Mouse (Mus musculus): ENCODE results near the gene Lrrc58. TPM values are rescaled to one million over a fixed set of nuclear protein-coding genes. Genes with fewer than 3 reads are reported as not detected.

Gene Lrrc58
- polyA plus RNA-seq, 1 experiment: 10.3 TPM

GRCm38 (mm10) chr16:37860213-37860612 lies 8.0 kb upstream of the Lrrc58 start:
- no peak overlapping the region for H3ac ChIP-seq (ENCODE audit: control insufficient read depth, insufficient read length, low read depth)
- TF ChIP-seq MYOG (IDR thresholded peaks at IDR 0.05; ENCODE audit: control insufficient read depth, extremely low read depth, insufficient read length) (no peak), CTCF (IDR thresholded peaks at IDR 0.05; ENCODE audit: control insufficient read depth, insufficient read depth, insufficient read length) (no peak), FOSL1 (IDR thresholded peaks at IDR 0.05; ENCODE audit: insufficient read depth, low read length, poor library complexity, severe bottlenecking) (no peak), USF1 (IDR thresholded peaks at IDR 0.05; ENCODE audit: low read depth) (no peak), CEBPB (IDR thresholded peaks at IDR 0.05; ENCODE audit: low read depth) (no peak), MYOD1 (IDR thresholded peaks at IDR 0.05; ENCODE audit: control insufficient read depth, insufficient read length, low read depth) (no peak), MAX (IDR thresholded peaks at IDR 0.05) (no peak)
- H3K79me2 ChIP-seq (ENCODE audit: control insufficient read depth, insufficient read depth): no peaks in the 10 kb centered on the region
- H3K27me3 ChIP-seq (ENCODE audit: control insufficient read depth, insufficient read depth, insufficient read length): no peaks in the 10 kb centered on the region
- no peaks in the 10 kb centered on the region for H3K36me3 ChIP-seq (ENCODE audit: control insufficient read depth, insufficient read depth)
- no peak overlapping the region for H3K4me3 ChIP-seq (ENCODE audit: insufficient read depth, poor library complexity, severe bottlenecking)
- H3K79me3 ChIP-seq (ENCODE audit: low read depth): no peaks in the 10 kb centered on the region

GRCm38 (mm10) chr16:37861029-37861428 lies 7.2 kb upstream of the Lrrc58 start, which contains the start of gene Gm36028:
Gene Gm36028, minus strand, starts transcription at chr16:37861146.
- TF ChIP-seq MYOG (IDR thresholded peaks at IDR 0.05; ENCODE audit: control insufficient read depth, extremely low read depth, insufficient read length) (no peak), MYOD1 (IDR thresholded peaks at IDR 0.05; ENCODE audit: control insufficient read depth, insufficient read length, low read depth) (no peak), MAX (IDR thresholded peaks at IDR 0.05) (no peak), FOSL1 (IDR thresholded peaks at IDR 0.05; ENCODE audit: insufficient read depth, low read length, poor library complexity, severe bottlenecking) (no peak), USF1 (IDR thresholded peaks at IDR 0.05; ENCODE audit: low read depth) (no peak), CTCF (IDR thresholded peaks at IDR 0.05; ENCODE audit: control insufficient read depth, insufficient read depth, insufficient read length) (no peak), CEBPB (IDR thresholded peaks at IDR 0.05; ENCODE audit: low read depth) (no peak)
- H3K27me3 ChIP-seq (ENCODE audit: control insufficient read depth, insufficient read depth, insufficient read length): no peaks in the 10 kb centered on the region
- H3K36me3 ChIP-seq (ENCODE audit: control insufficient read depth, insufficient read depth): no peaks in the 10 kb centered on the region
- no peaks in the 10 kb centered on the region for H3K79me2 ChIP-seq (ENCODE audit: control insufficient read depth, insufficient read depth)
- H3ac ChIP-seq (ENCODE audit: control insufficient read depth, insufficient read length, low read depth): no peak within 1 kb of the TSS
- H3K79me3 ChIP-seq (ENCODE audit: low read depth): no peaks in the 10 kb centered on the region
- no peak within 1 kb of the TSS for H3K4me3 ChIP-seq (ENCODE audit: insufficient read depth, poor library complexity, severe bottlenecking)

- peaks cover 7% of the 10 kb centered on the region for H3K79me2 ChIP-seq (ENCODE audit: control insufficient read depth, insufficient read depth)
- no peaks in the 10 kb centered on the region for H3K79me3 ChIP-seq (ENCODE audit: low read depth)
- no peak overlapping the region for H3ac ChIP-seq (ENCODE audit: control insufficient read depth, insufficient read length, low read depth)
- H3K4me3 ChIP-seq (ENCODE audit: insufficient read depth, poor library complexity, severe bottlenecking): no peak overlapping the region
- H3K27me3 ChIP-seq (ENCODE audit: control insufficient read depth, insufficient read depth, insufficient read length): no peaks in the 10 kb centered on the region
- TF ChIP-seq CEBPB (IDR thresholded peaks at IDR 0.05; ENCODE audit: low read depth): no peak
- no peak for TF ChIP-seq FOSL1 (IDR thresholded peaks at IDR 0.05; ENCODE audit: insufficient read depth, low read length, poor library complexity, severe bottlenecking)
- no peak for TF ChIP-seq MAX (IDR thresholded peaks at IDR 0.05)
- TF ChIP-seq MYOG (IDR thresholded peaks at IDR 0.05; ENCODE audit: control insufficient read depth, extremely low read depth, insufficient read length): no peak
- TF ChIP-seq CTCF (IDR thresholded peaks at IDR 0.05; ENCODE audit: control insufficient read depth, insufficient read depth, insufficient read length): no peak
- no peak for TF ChIP-seq USF1 (IDR thresholded peaks at IDR 0.05; ENCODE audit: low read depth)
- TF ChIP-seq MYOD1 (IDR thresholded peaks at IDR 0.05; ENCODE audit: control insufficient read depth, insufficient read length, low read depth): no peak
- no peaks in the 10 kb centered on the region for H3K36me3 ChIP-seq (ENCODE audit: control insufficient read depth, insufficient read depth)
Observed at GRCm38 (mm10) chr16:37863876-37864275, 4.3 kb upstream of the Lrrc58 start.

GRCm38 (mm10) chr16:37865841-37866240 lies 2.3 kb upstream of the Lrrc58 start:
- Histone ChIP-seq H3K36me3 (ENCODE audit: control insufficient read depth, insufficient read depth) (peaks cover 8% of the 10 kb centered on the region), H3K79me2 (ENCODE audit: control insufficient read depth, insufficient read depth) (peaks cover 26% of the 10 kb centered on the region), H3K27me3 (ENCODE audit: control insufficient read depth, insufficient read depth, insufficient read length) (no peaks in the 10 kb centered on the region), H3ac (ENCODE audit: control insufficient read depth, insufficient read length, low read depth) (no peak overlapping the region), H3K4me3 (ENCODE audit: insufficient read depth, poor library complexity, severe bottlenecking) (no peak overlapping the region), H3K79me3 (ENCODE audit: low read depth) (peaks cover 19% of the 10 kb centered on the region)
- TF ChIP-seq CEBPB (IDR thresholded peaks at IDR 0.05; ENCODE audit: low read depth) (no peak), CTCF (IDR thresholded peaks at IDR 0.05; ENCODE audit: control insufficient read depth, insufficient read depth, insufficient read length) (no peak), USF1 (IDR thresholded peaks at IDR 0.05; ENCODE audit: low read depth) (no peak), MYOD1 (IDR thresholded peaks at IDR 0.05; ENCODE audit: control insufficient read depth, insufficient read length, low read depth) (no peak), FOSL1 (IDR thresholded peaks at IDR 0.05; ENCODE audit: insufficient read depth, low read length, poor library complexity, severe bottlenecking) (no peak)

- Histone ChIP-seq H3K27me3 (ENCODE audit: control insufficient read depth, insufficient read depth, insufficient read length) (no peaks in the 10 kb centered on the region), H3K36me3 (ENCODE audit: control insufficient read depth, insufficient read depth) (peaks cover 15% of the 10 kb centered on the region), H3ac (ENCODE audit: control insufficient read depth, insufficient read length, low read depth) (peak overlapping the region; percentile 90), H3K79me2 (ENCODE audit: control insufficient read depth, insufficient read depth) (peaks cover 56% of the 10 kb centered on the region), H3K4me3 (ENCODE audit: insufficient read depth, poor library complexity, severe bottlenecking) (peak overlapping the region; percentile 73), H3K79me3 (ENCODE audit: low read depth) (peaks cover 48% of the 10 kb centered on the region)
- no peak for TF ChIP-seq USF1 (IDR thresholded peaks at IDR 0.05; ENCODE audit: low read depth)
Observed at GRCm38 (mm10) chr16:37868506-37869469, 599 bp downstream of the Lrrc58 start.

Measured in C2C12 (cell line).